Mouse (Mus musculus) naive thymus-derived CD4-positive, alpha-beta T cell, adult 2 months (primary cell): Measurements from ENCODE around the gene Zfp706.
A peak's percentile ranks its signal among the peaks of the same experiment; 100 is the strongest.

ENCODE experiments used
- DNase-seq: peaks from one replicate; pipeline ENCODE4 v3.0.0-alpha.2; 2011; ENCODE audit warnings: low read depth

Gene Zfp706

GRCm38 (mm10) chr15:36977823-36978222, 29.8 kb downstream of the Zfp706 start:
- DNase-seq, result no peak

DNA sequence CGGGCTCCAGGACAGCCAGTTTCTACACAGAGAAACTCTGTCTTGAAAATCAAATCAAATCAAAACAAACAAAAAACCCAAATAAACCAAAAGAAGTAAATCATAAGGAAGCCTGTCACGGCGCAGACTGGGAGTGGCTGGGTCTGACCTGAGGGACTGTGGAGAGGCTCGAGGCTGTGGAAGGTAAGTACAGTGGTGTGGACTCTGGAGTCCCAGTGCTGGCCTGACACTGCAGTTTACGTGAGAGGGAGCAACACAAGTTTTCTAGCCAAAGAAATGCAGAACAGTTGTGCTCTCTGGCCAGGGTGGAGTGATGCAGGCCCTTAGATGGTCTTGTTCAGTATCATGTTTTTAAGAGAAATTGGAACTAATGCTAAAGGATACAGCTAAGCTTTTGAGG, 31.9 kb downstream of the Zfp706 start:
- no peak for DNase-seq

- DNase-seq, result no peak
Observed at GRCm38 (mm10) chr15:36975256-36975620, 32.3 kb downstream of the Zfp706 start.

DNA sequence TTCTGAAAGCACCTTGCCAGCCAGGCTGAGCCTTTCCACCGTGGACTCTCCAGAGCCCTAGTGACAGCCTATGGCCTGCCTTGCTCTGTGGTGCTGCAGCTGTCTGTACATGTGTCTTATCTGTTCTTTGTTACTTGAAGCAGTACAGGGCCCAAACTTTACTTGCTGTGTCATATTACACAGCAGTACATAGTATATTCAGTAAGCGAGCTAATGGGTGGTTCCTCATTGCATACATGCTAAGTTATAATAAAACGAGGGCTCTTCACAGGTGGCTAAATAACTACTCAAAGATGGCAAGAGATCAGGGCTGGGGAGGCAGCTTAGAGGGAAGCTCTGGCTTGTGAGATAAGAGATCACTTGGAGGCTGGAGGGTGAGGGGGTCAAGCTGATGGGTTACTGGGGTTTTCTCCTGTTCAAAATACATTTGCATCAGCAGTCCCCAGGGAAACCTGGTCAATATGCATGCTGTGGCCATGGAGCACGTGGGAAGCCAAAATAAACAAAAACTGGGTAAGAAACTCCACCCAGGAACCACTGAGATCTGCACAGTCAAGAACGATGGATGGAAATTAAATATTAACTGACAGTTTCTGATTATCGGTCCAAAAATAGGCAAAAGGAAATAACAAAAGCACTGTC, 32.8 kb downstream of the Zfp706 start:
- DNase-seq, result no peak

GRCm38 (mm10) chr15:36973714-36974113, 33.9 kb downstream of the Zfp706 start:
- DNase-seq, result no peak

GRCm38 (mm10) chr15:36973290-36973689, 34.3 kb downstream of the Zfp706 start:
- DNase-seq, result no peak

DNA sequence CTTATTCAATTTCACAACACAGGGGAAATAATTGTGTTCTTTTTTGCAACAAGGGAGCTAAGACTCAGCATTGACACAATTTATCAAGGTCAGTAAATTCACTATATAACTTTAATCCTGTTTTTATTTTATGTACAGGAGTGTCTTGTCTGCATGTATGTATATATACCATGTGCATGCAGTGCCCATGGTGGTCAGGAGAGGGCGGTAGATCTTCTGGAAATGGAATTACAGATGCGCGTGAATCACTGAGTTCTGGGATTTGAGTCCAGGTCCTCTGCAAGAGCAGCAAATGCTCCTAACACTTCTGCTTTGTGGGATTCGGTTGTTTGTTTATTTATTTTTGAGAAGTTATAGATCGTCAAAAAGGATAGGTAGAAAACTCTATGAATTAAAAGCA, 37.8 kb downstream of the Zfp706 start:
- no peak for DNase-seq

DNA sequence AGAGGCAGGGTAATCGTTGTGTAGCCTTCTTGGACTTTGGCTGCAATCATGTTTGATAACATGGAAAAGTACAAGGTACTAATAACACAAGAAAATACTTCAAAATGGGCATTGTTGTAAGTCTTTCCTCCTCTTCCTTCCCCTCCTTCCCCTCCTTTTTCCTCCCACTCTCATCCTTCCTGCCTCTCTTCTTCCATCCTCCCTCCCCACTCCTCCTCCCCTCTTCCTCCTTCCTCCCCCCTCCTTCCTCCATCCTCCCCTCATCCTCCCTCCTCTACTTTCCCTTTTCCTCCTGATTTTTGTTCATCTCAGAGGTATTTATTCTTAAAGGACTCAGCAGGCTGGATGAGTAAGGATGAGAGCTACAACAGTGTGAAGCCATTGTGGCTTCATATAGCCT, 39.3 kb downstream of the Zfp706 start:
- DNase-seq, result no peak

GRCm38 (mm10) chr15:36967381-36968211, 40.0 kb downstream of the Zfp706 start:
- peak; percentile 48 for DNase-seq

- DNase-seq, result no peak
Observed at GRCm38 (mm10) chr15:36966940-36967339, 40.6 kb downstream of the Zfp706 start.

DNA sequence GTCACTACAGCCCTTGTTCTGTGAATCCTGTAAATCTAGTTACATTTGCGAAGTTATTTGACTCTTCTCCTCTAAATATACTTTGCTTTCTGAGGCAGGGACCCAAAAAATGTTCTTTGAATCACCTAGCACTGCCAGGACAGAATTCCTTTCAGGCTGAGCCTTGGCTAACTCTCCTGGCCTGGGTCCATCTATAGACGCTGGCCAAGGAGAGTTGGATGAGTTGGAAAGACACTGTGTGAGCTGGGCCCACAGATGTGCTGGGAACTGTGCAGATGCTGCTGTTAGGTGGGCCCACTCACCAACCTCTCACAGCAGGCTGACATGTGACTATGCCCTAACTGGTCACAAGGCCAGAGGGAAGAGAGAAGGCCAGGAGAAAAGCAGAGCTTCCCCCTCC, 41.1 kb downstream of the Zfp706 start:
- no peak for DNase-seq

DNA sequence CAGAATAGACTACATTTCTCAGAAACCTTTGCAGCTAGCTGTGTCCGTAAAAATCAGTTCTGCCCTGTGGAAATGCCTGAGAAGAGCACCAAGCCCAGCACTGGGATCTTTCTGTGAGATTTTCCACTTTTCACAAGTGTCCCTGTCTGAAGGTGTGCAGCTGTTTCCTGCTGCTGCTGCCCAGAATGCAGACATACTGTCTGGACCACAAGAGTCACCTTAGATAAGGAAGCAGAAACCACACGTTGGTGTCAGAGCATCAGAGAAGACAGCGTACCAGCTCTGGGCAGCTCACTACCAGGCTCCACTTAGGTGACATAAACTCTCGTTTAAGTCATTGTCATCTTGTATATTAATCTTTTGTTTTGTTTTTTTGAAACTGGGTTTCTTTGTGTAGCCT, 41.8 kb downstream of the Zfp706 start:
- DNase-seq, result peak; percentile 64

- peak; percentile 42 for DNase-seq
Observed at GRCm38 (mm10) chr15:36962931-36963330, 44.6 kb downstream of the Zfp706 start.

- no peak for DNase-seq
Observed at GRCm38 (mm10) chr15:36960876-36961237, 46.7 kb downstream of the Zfp706 start.

GRCm38 (mm10) chr15:36960010-36960875, 47.3 kb downstream of the Zfp706 start:
- DNase-seq, result no peak

DNA sequence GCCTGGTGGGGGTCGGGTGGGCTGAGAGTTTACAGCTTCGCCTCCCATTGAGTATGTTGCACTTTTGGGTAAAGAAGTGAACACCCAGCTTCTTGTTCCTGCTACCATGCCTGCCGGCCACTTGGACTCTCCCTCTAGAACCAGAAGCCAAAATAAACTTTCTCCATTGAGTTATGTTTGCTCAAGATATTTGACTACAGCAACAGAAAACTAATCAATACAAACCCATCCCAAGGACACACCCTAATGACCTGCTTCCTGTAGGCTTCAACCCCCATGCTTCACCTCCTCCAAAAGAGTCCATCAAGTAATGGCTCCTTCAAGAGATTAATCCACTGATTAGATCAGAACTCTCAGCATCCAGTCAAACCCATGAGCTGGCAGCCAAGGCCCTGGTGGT, 51.4 kb downstream of the Zfp706 start:
- no peak for DNase-seq

- no peak for DNase-seq
Observed at GRCm38 (mm10) chr15:36950258-36950657, 57.3 kb downstream of the Zfp706 start.

GRCm38 (mm10) chr15:36948866-36949546, 58.6 kb downstream of the Zfp706 start:
- DNase-seq, result no peak
